Mouse (Mus musculus) liver, postnatal 0 days (tissue): ENCODE data around the gene Uxs1.

Experiments
- CTCF ChIP-seq: sonication (generic); IDR thresholded peaks from 2 replicates; pipeline ENCODE4 v1.5.1; 2016; ENCODE audit warnings: antibody characterized with exemption, low read depth
- EP300 ChIP-seq: IDR thresholded peaks from 2 replicates; pipeline ENCODE4 v1.6.1; 2016; ENCODE audit warnings: antibody characterized with exemption, low read depth, mild to moderate bottlenecking

DNA sequence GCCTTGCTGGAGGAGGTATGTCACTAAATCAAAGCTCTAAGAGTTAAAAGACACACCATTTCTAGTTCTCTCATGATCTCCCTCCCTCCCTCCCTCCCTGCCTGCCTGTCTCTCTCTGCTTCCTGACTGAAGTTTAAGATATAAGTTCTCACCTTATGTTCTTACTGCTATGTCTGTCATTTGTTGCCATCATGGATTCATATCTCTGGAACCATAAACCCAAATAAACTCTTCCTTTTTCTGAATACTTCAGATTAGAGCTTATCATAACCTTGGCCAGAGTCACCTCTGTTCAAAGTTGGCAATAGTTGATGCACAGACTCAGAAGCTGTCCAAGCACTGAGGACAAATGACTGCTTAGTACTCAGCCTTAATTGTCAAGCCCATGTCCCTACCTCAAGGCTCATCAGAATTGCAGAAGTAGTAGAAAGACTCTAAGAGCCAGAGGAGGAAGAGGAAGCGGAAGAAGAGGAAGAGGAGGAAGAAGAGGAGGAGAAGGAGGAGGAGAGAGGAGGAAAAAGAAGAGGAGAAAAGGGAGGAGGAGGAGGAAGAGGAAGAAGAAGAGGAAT, 23.6 kb downstream of the Uxs1 start:
- no peak for TF ChIP-seq CTCF
- no peak for TF ChIP-seq EP300
